Mouse (Mus musculus) inflammation-experienced regulatory T-cells, adult 6 months (primary cell): Measurements from ENCODE around the gene Bend3. TPM values are rescaled to one million over a fixed set of nuclear protein-coding genes. Genes with fewer than 3 reads are reported as not detected.
"Not testable (repeated sequence)": the region's sequence is repeated elsewhere in the genome, so short reads cannot be mapped to it uniquely, and the experiment has no call there.

Experiments
- ATAC-seq: one replicate; pipeline ENCODE4 v1.8.0; 2017
- polyA plus RNA-seq, 3 experiments: library from polyadenylated mRNA; unstranded; fragments of 100-300 nt; shearing (Covaris generic); gene quantifications; one replicate each; pipeline ENCODE4 v1.2.1; 2017

Gene Bend3
- polyA plus RNA-seq, 3 experiments from 2014 or later, result 0.85 to 1.2 (median 0.87) TPM

DNA sequence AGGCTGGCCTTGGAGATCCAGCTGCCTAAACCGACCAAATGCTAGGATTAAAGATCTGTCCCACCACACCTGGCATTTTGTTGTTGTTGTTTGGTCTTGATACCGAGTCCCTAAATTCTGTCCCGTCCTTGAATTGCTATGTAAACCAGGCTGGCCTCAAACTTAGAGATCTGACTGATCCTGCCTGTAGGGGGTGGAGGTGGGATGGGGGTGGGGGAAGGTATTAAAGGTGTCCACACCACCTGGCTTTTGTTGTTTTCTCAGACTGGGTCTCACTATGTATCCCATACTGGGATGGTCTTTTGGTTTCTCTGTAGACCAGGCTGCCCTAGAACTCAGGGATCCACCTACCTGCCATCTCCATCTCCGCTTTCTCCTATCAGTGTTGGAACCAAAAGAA is 2.5 kb downstream of the Bend3 start:
- ATAC-seq, result no peak

DNA sequence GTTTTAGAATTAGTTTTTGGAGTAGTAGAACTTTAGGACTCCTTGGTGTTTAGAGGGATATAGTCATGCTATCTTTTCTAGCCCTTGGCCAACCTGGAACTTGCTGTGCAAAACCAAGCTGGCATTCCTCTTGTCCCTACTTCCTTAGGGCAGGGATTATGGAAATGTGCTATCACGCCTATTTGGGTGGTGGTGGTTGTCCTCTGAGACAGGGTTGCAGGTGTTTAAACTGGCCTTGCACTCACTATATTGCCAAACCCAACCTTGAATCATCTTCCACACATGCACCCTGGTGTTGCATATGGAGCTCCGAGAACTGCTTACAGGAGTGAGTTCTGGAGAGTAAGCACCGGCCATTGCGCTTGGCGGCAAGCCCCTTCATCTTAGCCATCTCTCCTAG is 3.4 kb downstream of the Bend3 start:
- no peak for ATAC-seq

- ATAC-seq, result no peak
Observed at GRCm38 (mm10) chr10:43483426-43483995, 4.9 kb downstream of the Bend3 start.

DNA sequence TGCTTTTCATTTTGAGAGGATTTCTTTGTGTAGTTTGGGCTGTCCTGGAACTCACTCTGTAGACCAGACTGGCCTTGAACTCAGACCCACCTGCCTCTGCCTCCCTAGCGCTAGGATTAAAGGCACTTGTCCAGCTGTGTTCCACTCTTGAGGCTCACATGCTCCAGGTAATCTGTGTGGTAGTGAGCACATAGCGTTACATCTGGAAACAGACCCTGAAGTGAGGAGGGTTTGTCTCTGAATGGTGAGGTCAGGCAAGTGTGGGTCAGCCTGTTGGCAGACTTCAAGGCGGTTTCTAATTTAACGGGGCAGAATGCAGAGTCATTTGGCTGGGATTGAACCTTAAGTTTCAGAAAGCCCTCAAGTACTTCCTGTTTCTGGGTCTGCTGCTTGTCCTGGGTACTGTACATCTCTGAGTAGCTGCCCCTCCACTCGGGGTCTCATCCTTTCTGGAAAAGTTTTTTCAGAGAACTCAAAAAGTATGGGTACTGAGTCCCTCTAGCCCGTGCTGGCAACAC is 7.2 kb downstream of the Bend3 start:
- no peak for ATAC-seq

DNA sequence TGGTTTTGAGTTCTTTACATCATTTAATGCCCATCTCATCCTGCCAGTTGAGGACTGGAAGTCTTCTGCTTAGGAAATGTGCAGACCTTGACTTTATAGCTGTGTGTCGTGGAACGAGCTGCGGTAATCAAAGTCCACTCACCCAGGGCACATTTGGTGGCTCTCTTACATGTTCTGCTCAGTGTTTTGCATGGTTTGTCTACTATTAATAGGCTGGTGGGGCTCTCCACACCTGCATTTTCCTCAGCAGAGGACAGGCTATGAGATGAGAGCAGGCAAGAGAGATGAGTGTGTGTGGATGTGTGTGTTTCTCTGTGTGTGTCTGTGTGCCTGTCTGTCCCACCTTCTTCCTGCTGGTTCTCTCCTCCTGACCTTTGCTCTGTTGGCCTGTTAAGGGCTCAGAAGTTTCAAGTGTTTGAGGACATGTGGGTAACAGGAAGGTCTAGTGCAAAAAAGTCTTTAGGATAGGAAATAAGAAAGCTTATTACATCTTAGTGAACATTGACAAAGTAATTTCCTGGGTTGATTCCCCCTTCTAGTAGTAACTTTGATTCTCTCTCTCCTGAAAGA is 8.9 kb downstream of the Bend3 start:
- ATAC-seq, result no peak

DNA sequence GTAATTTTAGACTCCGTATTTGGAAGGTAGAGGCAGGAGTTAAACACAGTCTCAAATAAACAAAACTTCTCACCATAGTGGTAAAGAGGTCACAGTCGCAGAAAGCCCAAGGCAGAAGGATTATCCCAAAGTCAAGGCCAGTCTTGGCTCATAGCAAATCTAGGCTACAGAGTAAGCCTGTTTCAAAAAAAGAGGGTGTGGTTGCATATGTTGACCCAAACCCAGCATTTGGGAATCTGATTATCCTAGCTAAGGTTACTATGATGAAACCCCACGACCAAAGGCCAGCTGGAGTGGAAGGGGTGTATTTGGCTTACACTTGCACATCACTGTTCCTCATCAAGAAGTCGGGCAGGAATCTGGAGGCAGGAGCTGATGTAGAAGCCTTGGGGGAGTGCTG is 9.6 kb downstream of the Bend3 start:
- ATAC-seq, result no peak

- no peak for ATAC-seq
Observed at GRCm38 (mm10) chr10:43489139-43489538, 10.5 kb downstream of the Bend3 start.

- ATAC-seq, result no peak
Observed at GRCm38 (mm10) chr10:43489550-43489949, 10.9 kb downstream of the Bend3 start.

DNA sequence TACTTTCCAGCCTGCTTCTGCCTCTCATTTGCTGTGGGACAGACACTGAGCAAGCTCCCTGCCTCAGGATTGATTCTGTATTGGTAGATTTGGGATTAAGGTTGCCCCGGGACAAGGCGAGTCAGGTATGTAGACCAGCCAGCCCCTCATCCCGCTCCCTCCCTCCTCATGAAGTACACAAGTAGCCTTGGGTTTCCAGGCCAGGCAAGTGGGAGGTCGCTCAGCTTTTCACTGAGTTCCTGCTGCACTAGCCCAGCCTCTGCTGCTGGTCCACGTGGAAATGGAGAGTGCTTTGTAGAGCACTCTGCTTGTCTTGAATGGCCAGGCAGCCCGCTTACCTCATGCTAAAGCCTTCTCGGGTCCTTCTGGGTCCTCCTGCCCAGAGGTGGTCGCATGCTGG is 11.4 kb downstream of the Bend3 start:
- no peak for ATAC-seq

GRCm38 (mm10) chr10:43490846-43491245 is 12.2 kb downstream of the Bend3 start:
- no peak for ATAC-seq

DNA sequence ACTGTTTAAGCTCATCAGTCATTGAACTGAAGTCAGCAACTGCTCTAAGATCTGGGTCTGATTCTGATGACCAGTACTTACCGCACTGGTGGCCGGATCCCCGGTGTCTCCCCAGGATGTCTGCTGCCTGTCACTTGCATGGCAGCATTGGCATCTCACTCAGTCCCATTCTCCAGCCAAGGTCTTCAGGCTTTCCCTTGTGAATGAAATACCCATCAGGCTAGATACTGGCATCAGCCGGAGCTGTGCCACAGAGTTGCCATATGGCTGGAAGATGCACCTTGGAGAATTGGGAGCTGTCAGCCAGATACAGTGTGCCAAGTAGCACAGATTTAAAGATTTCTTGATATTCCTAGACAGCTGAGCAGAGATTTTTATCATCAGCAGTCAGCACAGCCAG is 24.0 kb downstream of the Bend3 start:
- ATAC-seq, result no peak

- no peak for ATAC-seq
Observed at GRCm38 (mm10) chr10:43504291-43504690, 25.7 kb downstream of the Bend3 start.

- no peak for ATAC-seq
Observed at GRCm38 (mm10) chr10:43507051-43507450, 28.4 kb downstream of the Bend3 start.

GRCm38 (mm10) chr10:43509228-43509627 is 30.6 kb downstream of the Bend3 start:
- no peak for ATAC-seq

GRCm38 (mm10) chr10:43512976-43513375 is 34.3 kb downstream of the Bend3 start:
- no peak for ATAC-seq

DNA sequence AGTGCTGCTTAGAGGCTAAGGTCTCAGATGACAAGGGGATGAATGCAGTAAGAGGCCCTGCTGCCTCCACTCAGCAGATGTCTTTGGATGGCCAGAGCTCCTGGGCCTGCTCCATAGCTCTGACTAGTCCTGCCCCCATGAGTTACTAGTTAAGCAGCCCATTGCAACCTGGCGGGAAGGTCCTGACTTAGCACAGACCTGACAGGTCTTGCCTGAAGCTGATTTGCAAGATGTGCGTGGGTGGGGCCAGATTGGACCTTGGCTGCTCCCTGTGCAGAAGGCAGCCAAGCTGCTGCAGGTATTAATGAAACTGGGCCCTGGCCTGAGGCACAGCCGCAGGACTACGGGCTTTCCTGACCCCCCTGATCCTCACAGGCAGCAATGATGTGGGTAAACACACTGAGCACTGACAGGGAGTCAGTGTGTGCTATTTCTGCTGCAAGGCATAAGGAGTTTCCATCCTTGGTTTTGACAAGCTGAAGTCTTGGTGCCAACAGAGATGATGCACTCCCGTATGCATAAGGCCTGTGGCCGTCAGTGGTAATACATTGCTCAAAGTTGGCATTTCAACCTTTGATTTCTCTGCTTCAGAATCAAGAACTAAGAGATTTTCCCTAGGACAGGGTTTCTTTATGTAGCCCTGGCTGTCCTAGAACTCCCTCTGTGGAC is 38.5 kb downstream of the Bend3 start:
- ATAC-seq, result no peak

DNA sequence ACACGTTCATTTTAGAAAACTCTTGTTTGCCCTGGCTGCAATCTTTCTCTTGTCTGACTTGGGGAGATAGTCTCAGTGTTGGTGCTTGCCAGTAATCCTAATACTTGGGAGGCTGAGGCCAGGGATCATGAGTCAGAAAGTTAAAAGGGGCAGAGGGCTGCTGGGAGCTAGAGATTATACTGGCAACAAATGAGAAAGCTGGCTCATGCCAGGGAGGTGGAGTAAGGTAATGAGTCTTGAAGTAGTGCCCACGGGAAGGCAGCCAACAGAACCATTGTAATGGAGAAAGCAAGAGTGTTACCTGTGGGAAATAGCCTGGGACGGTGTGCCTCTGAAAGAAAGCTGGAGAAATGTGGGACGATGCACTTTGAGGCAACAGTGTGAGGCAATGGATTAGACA is 39.2 kb downstream of the Bend3 start:
- ATAC-seq, result no peak

- ATAC-seq, result no peak
Observed at GRCm38 (mm10) chr10:43518368-43518767, 39.7 kb downstream of the Bend3 start.

DNA sequence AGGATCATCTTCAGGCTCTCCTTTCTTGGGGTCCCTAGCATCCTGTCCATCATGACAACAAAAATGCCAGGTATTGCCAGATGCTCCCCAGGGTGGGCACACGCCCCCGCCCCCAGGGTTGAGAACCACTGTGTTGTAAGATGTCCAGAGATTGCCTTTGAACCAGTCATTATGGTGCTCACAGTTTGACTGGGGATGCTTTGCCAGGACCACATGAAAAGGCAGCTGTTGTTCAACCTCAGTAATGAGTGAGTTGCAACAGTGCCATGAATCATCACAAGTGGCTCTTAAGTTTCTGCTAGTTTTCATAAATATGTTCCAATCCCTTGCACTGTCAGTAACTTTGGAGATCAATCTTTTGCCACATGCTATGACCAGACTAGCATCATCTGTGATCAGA is 41.3 kb downstream of the Bend3 start:
- ATAC-seq, result no peak

DNA sequence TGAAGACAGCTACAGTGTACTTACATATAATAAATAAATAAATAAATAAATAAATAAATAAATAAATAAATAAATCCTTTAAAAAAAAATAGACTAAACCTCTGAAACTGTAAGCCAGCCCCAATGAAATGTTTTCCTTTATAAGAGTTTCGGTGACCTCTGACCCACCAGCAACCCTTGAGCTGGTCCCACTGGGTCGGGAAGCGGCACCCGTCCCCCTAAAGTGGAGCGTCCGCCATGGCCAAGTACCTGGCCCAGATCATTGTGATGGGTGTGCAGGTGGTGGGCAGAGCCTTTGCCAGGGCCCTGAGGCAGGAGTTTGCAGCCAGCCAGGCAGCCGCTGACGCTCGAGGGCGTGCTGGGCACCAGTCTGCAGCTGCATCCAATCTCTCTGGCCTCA is 45.3 kb downstream of the Bend3 start, which contains the start of gene Gm9803:
Gene Gm9803, plus strand, starts transcription at position 154 of the 400 bp plus-strand sequence.
- not testable (repeated sequence) for ATAC-seq

DNA sequence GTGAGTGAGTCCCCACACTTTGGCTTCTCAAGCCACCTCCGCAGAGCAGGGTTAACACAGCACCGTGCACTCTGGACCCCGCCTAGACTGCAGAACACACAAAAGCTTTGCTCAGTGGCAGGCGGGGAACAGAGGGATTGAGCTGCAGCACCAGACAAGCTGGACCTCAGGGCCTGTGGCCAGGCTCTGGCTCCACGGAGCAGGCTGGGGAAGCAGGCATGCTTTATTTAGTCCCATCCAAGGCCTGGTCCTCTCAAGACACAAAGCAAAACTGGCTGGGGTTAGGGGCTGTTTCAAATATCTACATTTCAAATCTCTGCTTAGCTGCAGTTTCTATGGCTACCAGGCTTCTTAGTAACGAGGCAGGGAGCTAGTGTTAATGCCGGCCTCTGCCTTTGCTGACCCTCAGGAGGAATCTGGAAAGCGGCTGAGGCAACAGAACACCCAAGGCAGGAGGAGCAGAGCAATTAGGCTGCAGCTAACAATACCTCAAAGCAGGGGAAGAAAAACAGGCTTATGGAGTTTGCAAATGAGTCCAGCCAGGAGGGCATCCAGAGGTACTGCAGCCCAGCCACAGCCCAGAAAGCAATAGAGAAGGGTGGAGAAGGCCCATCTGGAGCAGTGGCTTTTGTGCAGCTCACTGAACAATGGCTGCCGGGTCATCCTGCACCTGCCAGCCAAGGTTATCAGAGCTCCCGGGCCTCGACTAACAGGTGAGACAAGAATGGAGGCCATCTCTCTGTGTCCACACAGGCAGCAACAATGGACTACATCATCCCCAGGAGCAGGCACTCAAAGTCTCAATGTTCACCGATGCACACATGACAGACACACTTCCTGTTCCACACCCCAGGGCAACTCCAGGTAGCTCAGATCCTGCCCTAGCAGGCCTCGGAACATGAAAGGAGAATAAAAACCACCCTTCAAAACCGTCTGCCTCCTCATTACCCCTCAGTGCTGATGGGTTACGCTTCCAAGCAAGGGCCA is 48.9 kb downstream of the Bend3 start:
- no peak for ATAC-seq

DNA sequence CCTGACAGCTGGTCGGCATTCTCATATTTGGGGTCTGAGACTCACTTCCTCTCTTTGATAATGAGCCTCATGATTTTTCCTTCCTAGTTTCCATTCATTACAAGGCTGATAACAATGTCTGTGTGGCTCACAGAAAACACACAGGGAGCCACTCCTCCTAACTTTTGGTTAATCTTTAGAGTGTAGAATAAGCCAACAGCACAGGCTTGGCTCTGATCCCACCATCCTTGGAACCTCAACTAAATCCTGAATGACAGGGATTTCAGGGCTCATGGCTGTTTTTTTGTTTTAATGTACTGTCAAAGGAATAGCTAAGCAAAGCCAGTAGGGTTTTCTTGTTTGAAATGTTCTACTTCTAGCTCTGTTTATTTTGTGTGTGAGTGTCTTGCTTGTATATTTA is 55.8 kb downstream of the Bend3 start:
- ATAC-seq, result no peak

GRCm38 (mm10) chr10:43537652-43538051 is 59.0 kb downstream of the Bend3 start:
- ATAC-seq, result no peak
